In genomic region chr9:65672996-65673395, GRCm38 (mm10) we compare ENCODE assay signal across 12 mouse cellular contexts. TPM values are rescaled to one million over a fixed set of nuclear protein-coding genes. Genes with fewer than 3 reads are reported as not detected.
DNase-seq lines count a peak whose midpoint lies in the region; ATAC-seq lines count a peak whose summit lies in the region.
"Had no signal": no experiment of that assay in that cellular context is flagged by ENCODE, and none has a peak within 500 bp of the region (broad histone marks: within the 10 kb centered on the region; RNA-seq: fewer than 3 reads in every experiment).

No protein-coding gene starts in this region.

- H3K4me1 ChIP-seq in lung, embryonic 16.5 days (replicated peaks; ENCODE audit: control insufficient read depth, insufficient read depth, low read length) = peaks cover 9% of the 10 kb centered on the region
- peaks cover 19% of the 10 kb centered on the region for H3K4me1 ChIP-seq in embryonic facial prominence, embryonic 13.5 days
- peaks cover 10% of the 10 kb centered on the region; the same call in 1 of the 2 replicates for H3K4me1 ChIP-seq in stomach, embryonic 15.5 days
- H3K4me1 ChIP-seq in forebrain, embryonic 11.5 days (replicated peaks; ENCODE audit: control insufficient read depth, insufficient read depth, low read length) = peaks cover 4% of the 10 kb centered on the region; the same call in 1 of the 2 replicates

- H3K9ac ChIP-seq in lung, embryonic 16.5 days (ENCODE audit: low read length) = no peak overlapping the region
- H3K9ac ChIP-seq in embryonic facial prominence, embryonic 13.5 days = no peak overlapping the region
- H3K9ac ChIP-seq in stomach, embryonic 15.5 days = no peak overlapping the region
- H3K9ac ChIP-seq in forebrain, embryonic 11.5 days (ENCODE audit: low read length) = no peak overlapping the region
- H3K9ac ChIP-seq: forebrain, embryonic 15.5 days; neural tube, embryonic 15.5 days had no signal

- peak overlapping the region; percentile 41; the same call in 1 of the 2 replicates for H3K27ac ChIP-seq in lung, embryonic 16.5 days (ENCODE audit: low read length)
- peak overlapping the region; percentile 55 for H3K27ac ChIP-seq in embryonic facial prominence, embryonic 13.5 days
- peak overlapping the region; percentile 18; the same call in 1 of the 2 replicates for H3K27ac ChIP-seq in stomach, embryonic 15.5 days
- H3K27ac ChIP-seq in forebrain, embryonic 11.5 days (ENCODE audit: low read depth, low read length) = no peak overlapping the region
- H3K27ac ChIP-seq: forebrain, embryonic 15.5 days; neural tube, embryonic 15.5 days had no signal

- no peak for ATAC-seq in lung, embryonic 16.5 days (ENCODE audit: low read depth)
- no peak for ATAC-seq in embryonic facial prominence, embryonic 13.5 days (ENCODE audit: insufficient number of reproducible peaks, insufficient read depth, low FRiP score, low TSS enrichment, low read depth)
- no peak for ATAC-seq in stomach, embryonic 15.5 days (ENCODE audit: insufficient read depth, low FRiP score, low read depth)
- ATAC-seq in forebrain, embryonic 11.5 days (replicated peaks; ENCODE audit: low FRiP score) = no peak
- ATAC-seq: forebrain, embryonic 15.5 days; inflammation-experienced regulatory T-cells, adult 6 months had no signal

- H3K27me3 ChIP-seq in lung, embryonic 16.5 days (ENCODE audit: control insufficient read depth, insufficient read depth, low read depth, low read length) = no peaks in the 10 kb centered on the region
- H3K27me3 ChIP-seq in embryonic facial prominence, embryonic 13.5 days = no peaks in the 10 kb centered on the region
- no peaks in the 10 kb centered on the region for H3K27me3 ChIP-seq in stomach, embryonic 15.5 days (replicated peaks)
- no peaks in the 10 kb centered on the region for H3K27me3 ChIP-seq in forebrain, embryonic 11.5 days (ENCODE audit: control insufficient read depth, insufficient read depth, low read length)
- H3K27me3 ChIP-seq: forebrain, embryonic 15.5 days; neural tube, embryonic 15.5 days had no signal

- no peak for DNase-seq in lung, postnatal 14 days
- DNase-seq in kidney, adult 9 months = peak; percentile 72
- no peak for DNase-seq in cerebellum, adult 9-11 months
- DNase-seq in forebrain, embryonic 11.5 days (ENCODE audit: low spot score) = no peak
- DNase-seq in thymus, adult 18-20 months = no peak
- DNase-seq: adrenal gland, postnatal 36 days had no signal

- 42% methylated on average over 11 of the region's 11 CpGs for WGBS in lung, embryonic 16.5 days
- WGBS in embryonic facial prominence, embryonic 13.5 days = 56% methylated on average over 11 of the region's 11 CpGs
- 58% methylated on average over 11 of the region's 11 CpGs for WGBS in stomach, embryonic 15.5 days
- WGBS in forebrain, embryonic 11.5 days = 76% methylated on average over 11 of the region's 11 CpGs

- H3K9me3 ChIP-seq in lung, embryonic 16.5 days (ENCODE audit: control insufficient read depth, low read length) = no peaks in the 10 kb centered on the region
- no peaks in the 10 kb centered on the region for H3K9me3 ChIP-seq in embryonic facial prominence, embryonic 13.5 days
- no peaks in the 10 kb centered on the region for H3K9me3 ChIP-seq in stomach, embryonic 15.5 days
- H3K9me3 ChIP-seq in forebrain, embryonic 11.5 days (ENCODE audit: control insufficient read depth, low read length) = no peaks in the 10 kb centered on the region
- H3K9me3 ChIP-seq: forebrain, embryonic 15.5 days; neural tube, embryonic 15.5 days had no signal

- H3K36me3 ChIP-seq in lung, embryonic 16.5 days (ENCODE audit: control insufficient read depth, insufficient read depth, low read length) = no peaks in the 10 kb centered on the region
- no peaks in the 10 kb centered on the region for H3K36me3 ChIP-seq in embryonic facial prominence, embryonic 13.5 days
- no peaks in the 10 kb centered on the region for H3K36me3 ChIP-seq in stomach, embryonic 15.5 days
- no peaks in the 10 kb centered on the region for H3K36me3 ChIP-seq in forebrain, embryonic 11.5 days (ENCODE audit: control insufficient read depth, insufficient read depth, low read length)
- H3K36me3 ChIP-seq: forebrain, embryonic 15.5 days; neural tube, embryonic 15.5 days had no signal

- no peak overlapping the region for H3K4me2 ChIP-seq in lung, embryonic 16.5 days (ENCODE audit: low read depth, low read length)
- H3K4me2 ChIP-seq in embryonic facial prominence, embryonic 13.5 days = no peak overlapping the region
- H3K4me2 ChIP-seq in stomach, embryonic 15.5 days = no peak overlapping the region
- H3K4me2 ChIP-seq in forebrain, embryonic 11.5 days (ENCODE audit: low read depth, low read length, severe bottlenecking) = no peak overlapping the region
- H3K4me2 ChIP-seq: forebrain, embryonic 15.5 days; neural tube, embryonic 15.5 days had no signal

- no peak overlapping the region for H3K4me3 ChIP-seq in lung, embryonic 16.5 days (ENCODE audit: low read length)
- no peak overlapping the region for H3K4me3 ChIP-seq in embryonic facial prominence, embryonic 13.5 days
- H3K4me3 ChIP-seq in stomach, embryonic 15.5 days (replicated peaks) = no peak overlapping the region
- H3K4me3 ChIP-seq in forebrain, embryonic 11.5 days (ENCODE audit: low read depth, low read length) = no peak overlapping the region
- H3K4me3 ChIP-seq: forebrain, embryonic 15.5 days; neural tube, embryonic 15.5 days had no signal

RNA-seq across cellular contexts. Expression of gene Oaz2, which starts 5.2 kb away (rescaled TPM):
- 455 and 472 TPM in 2 replicates for polyA plus RNA-seq in lung, embryonic 16.5 days (2015; fragmentation: Nextera tagmentation; extraction: Ambion mirVana)
- polyA plus RNA-seq in embryonic facial prominence, embryonic 13.5 days (2015; fragmentation: Nextera tagmentation; extraction: Ambion mirVana) = 295 and 315 TPM in 2 replicates
- 231 and 236 TPM in 2 replicates for polyA plus RNA-seq in stomach, embryonic 15.5 days (2015; fragmentation: Nextera tagmentation; extraction: Ambion mirVana)
- 208 and 218 TPM in 2 replicates for polyA plus RNA-seq in forebrain, embryonic 11.5 days (2014; fragmentation: Nextera tagmentation; extraction: Ambion mirVana)

RNA-seq across cellular contexts. Expression of gene Rbpms2, which starts 43.5 kb away (rescaled TPM):
- 10.8 and 14.1 TPM in 2 replicates for polyA plus RNA-seq in lung, embryonic 16.5 days (2015; fragmentation: Nextera tagmentation; extraction: Ambion mirVana)
- polyA plus RNA-seq in embryonic facial prominence, embryonic 13.5 days (2015; fragmentation: Nextera tagmentation; extraction: Ambion mirVana) = 10.5 and 11.9 TPM in 2 replicates
- polyA plus RNA-seq in stomach, embryonic 15.5 days (2015; fragmentation: Nextera tagmentation; extraction: Ambion mirVana) = 19.3 and 23.2 TPM in 2 replicates
- 20.3 and 23.6 TPM in 2 replicates for polyA plus RNA-seq in forebrain, embryonic 11.5 days (2014; fragmentation: Nextera tagmentation; extraction: Ambion mirVana)
